Mouse (Mus musculus): ENCODE results near the gene Wfdc8.

DNA sequence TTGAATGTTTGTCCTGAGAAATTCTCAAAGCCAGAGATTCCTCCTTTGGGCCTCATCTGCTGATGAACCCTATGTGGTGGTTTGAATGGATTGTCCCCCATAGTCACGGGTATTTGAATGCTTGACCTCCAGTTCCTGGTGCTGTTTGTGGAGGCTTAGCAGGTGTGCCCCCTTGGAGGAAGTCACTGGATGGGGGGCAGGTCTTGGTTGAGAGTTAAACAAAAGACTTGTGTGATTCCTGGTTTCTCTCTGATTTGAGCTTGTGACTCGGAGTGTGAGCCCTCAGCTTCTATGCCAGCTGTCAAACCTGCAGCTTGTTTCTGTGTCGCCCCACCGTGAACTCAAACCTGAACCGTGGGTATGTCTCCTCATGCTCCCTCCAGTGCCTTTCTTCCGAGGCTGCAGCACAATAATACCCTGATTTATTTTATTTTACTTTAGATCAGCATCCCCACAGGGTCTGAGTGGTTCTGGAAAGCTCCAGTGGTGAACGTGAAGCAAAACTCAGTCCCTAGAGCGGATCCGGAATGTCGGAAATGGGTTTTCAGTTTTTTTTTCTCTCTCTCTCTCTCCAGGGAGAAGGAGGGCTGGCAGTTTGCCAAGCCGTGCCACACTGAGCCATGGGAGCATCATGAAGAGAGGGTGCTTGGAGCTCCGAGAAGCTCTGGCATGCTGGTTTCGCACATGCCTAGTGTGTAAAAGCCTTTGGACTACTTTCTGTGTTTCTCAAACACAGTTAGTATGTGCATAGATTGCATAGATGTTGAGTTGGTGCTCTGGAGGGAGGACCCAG, 28.7 kb upstream of the Wfdc8 start:
- TF ChIP-seq CTCF (IDR thresholded peaks at IDR 0.05): no peak
- TF ChIP-seq EP300 (IDR thresholded peaks at IDR 0.05; ENCODE audit: insufficient read depth, low read depth, low read length): no peak

Data from heart, adult 2 months (tissue).